Mouse (Mus musculus) forebrain, embryonic 13.5 days (tissue): Measurements from ENCODE around the gene Clcn2. TPM values are rescaled to one million over a fixed set of nuclear protein-coding genes. Genes with fewer than 3 reads are reported as not detected.
"Not testable (repeated sequence)": the region's sequence is repeated elsewhere in the genome, so short reads cannot be mapped to it uniquely, and the experiment has no call there.

Source experiments
- ATAC-seq: fragments of 200-750 bp; cut with Nextera tagmentation; 2 replicates; pipeline ENCODE4 v1.8.0; 2017
- H3K27ac ChIP-seq: fragments of 300-500 bp; sonication (generic); 2 replicates; pipeline ENCODE4 v1.5.1; 2015; ENCODE audit warnings: inconsistent platforms, mild to moderate bottlenecking, moderate library complexity
- H3K27me3 ChIP-seq: fragments of 300-500 bp; sonication (generic); 2 replicates; pipeline ENCODE4 v1.6.1; 2015; ENCODE audit warnings: mild to moderate bottlenecking, inconsistent platforms
- H3K36me3 ChIP-seq: fragments of 300-500 bp; sonication (generic); 2 replicates; pipeline ENCODE4 v1.6.1; 2015; ENCODE audit warnings: mild to moderate bottlenecking, inconsistent platforms; ENCODE audit not compliant: poor library complexity, severe bottlenecking
- H3K4me1 ChIP-seq: fragments of 300-500 bp; sonication (generic); 2 replicates; pipeline ENCODE4 v1.6.1; 2015; ENCODE audit warnings: inconsistent platforms
- H3K4me2 ChIP-seq: fragments of 300-500 bp; sonication (generic); 2 replicates; pipeline ENCODE4 v1.6.1; 2015; ENCODE audit warnings: inconsistent platforms, mild to moderate bottlenecking, moderate library complexity
- H3K4me3 ChIP-seq: fragments of 300-500 bp; sonication (generic); 2 replicates; pipeline ENCODE4 v1.5.1; 2015; ENCODE audit warnings: mild to moderate bottlenecking, inconsistent platforms
- H3K9ac ChIP-seq: fragments of 300-500 bp; sonication (generic); 2 replicates; pipeline ENCODE4 v1.6.1; 2015; ENCODE audit warnings: mild to moderate bottlenecking, inconsistent platforms
- H3K9me3 ChIP-seq: fragments of 300-500 bp; sonication (generic); replicated peaks from 2 replicates; pipeline ENCODE4 v1.6.1; 2016; ENCODE audit warnings: inconsistent platforms
- WGBS: fragments of 180-500 bp; shearing (Covaris S2); methylation state at CpG from one replicate; pipeline ENCODE4 v1.1.7; 2015; 5-methylcytosine and 5-hydroxymethylcytosine counted together
- polyA plus RNA-seq: library from polyadenylated mRNA; unstranded; fragments of >200 nt; fragmentation: Nextera tagmentation; extraction: Ambion mirVana; gene quantifications from 2 replicates; pipeline ENCODE4 v1.2.1, GENCODE M21; 2015

Clcn2 gene
- polyA plus RNA-seq, 1 experiment from 2014 or later = 13.2 TPM

DNA sequence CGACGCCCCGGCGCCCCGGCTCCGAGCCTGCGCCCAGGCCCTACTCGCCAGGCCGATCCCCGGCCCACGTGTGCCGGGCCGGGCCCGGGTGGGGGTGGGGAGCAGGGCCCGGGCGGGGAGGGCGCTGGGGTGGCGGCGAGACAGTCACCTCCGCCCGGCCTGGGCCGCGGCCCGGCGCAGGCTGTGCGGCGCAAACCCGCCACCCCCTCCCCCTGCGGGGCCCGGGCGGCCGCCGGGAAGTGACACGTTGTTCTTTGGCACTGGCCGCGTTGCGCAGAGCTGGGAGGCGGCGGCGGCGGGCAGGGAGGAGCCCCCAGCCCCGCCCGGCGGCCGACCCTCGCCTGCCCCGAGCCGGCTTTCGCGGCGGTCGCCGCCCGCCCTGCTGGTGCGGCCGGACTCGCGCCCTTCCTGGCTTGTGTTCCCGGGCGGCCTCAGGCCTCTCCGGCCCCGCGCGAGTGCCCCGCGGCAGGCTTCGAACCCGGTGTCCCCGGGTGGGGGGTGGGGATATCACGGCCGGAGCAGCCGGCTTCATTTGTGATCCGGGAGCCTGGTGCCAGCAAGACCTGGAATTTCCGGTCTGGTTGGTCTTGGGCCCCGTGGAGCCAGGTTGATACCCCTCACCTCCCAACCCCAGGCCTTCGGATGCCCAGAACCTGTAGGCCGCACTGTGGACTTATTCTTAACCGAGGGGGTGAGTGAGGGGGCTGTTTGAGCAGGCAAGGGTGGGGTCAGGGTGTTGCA, 44.4 kb downstream of the Clcn2 start:
- ATAC-seq = peak; percentile 87
- Histone ChIP-seq H3K4me1 (peaks cover 35% of the 10 kb centered on the region), H3K9me3 (no peaks in the 10 kb centered on the region), H3K36me3 (peaks cover 41% of the 10 kb centered on the region), H3K4me3 (peak overlapping the region; percentile 97), H3K4me2 (peak overlapping the region; percentile 96), H3K27me3 (no peaks in the 10 kb centered on the region), H3K9ac (peak overlapping the region; percentile 97), H3K27ac (peak overlapping the region; percentile 90)
- WGBS = under 1% methylated on average over 23 of the region's 78 CpGs

DNA sequence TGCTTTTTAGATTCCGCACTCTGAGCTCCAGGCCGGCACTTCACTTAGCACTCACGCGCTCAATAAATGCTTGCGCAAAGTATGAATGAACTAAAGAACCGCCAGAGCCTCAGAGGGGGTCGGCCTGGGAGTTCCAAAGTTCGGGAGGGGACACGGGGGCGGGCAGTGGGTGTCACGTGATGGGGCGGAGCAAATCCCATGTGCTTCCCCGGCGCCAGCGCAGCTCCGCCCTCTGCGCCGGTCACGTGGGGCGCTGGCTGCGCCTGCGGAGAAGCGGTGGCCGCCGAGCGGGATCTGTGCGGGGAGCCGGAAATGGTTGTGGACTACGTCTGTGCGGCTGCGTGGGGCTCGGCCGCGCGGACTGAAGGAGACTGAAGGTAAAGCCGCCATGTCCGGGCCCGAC, 45.0 kb downstream of the Clcn2 start:
- peaks cover 34% of the 10 kb centered on the region for H3K36me3 ChIP-seq
- under 1% methylated on average over 32 of the region's 38 CpGs for WGBS
- H3K9me3 ChIP-seq = no peaks in the 10 kb centered on the region
- peak overlapping the region; percentile 90 for H3K27ac ChIP-seq
- H3K9ac ChIP-seq = peak overlapping the region; percentile 97
- peak overlapping the region; percentile 97 for H3K4me3 ChIP-seq
- H3K27me3 ChIP-seq = no peaks in the 10 kb centered on the region
- H3K4me2 ChIP-seq = peak overlapping the region; percentile 96
- ATAC-seq = peak; percentile 97
- peaks cover 29% of the 10 kb centered on the region for H3K4me1 ChIP-seq

DNA sequence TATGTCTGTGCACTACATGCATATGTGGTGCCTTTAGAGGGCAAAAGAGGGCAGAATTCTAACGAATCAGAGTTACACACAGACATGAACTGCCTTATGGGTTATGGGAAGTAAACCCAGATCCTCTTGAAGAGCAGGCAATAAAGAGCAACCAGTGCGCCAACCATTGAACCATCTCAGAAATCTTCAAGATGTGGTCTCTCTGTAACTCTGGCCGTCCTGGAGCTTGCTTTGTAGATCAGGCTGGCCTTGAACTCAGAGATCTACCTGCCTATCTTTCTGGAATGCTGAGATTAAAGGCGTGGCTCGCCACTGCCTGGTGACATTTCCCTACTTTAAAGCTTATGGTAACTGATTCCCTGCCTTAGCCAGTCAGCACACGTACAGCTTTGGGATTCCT, 45.7 kb downstream of the Clcn2 start:
- Histone ChIP-seq H3K27me3 (no peaks in the 10 kb centered on the region), H3K4me3 (peak overlapping the region; percentile 97), H3K9ac (no peak overlapping the region; the same call in 1 of the 2 replicates), H3K9me3 (no peaks in the 10 kb centered on the region), H3K36me3 (peaks cover 29% of the 10 kb centered on the region), H3K4me2 (peak overlapping the region; percentile 96), H3K27ac (no peak overlapping the region), H3K4me1 (peaks cover 29% of the 10 kb centered on the region)
- WGBS = 22% methylated on average over 6 of the region's 6 CpGs
- no peak for ATAC-seq

DNA sequence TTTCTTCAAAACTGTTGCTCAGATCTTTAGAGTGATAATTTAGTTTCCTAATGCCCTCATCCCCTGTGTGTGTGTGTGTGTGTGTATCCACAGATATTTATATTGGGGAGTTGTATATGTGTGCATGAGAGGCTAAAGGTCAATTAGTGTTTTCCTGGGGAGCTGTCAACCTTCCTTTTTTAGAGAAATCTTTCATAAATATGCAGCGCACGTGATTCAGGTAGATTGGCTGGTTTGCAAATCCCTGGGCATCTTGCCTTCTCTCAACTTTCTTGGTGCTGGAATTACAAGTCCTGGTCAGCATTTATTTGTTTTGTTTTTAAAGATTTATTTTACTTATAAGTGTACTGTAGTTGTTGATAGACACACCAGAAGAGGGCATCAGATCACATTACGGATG, 47.3 kb downstream of the Clcn2 start:
- 91% methylated on average over 3 of the region's 3 CpGs for WGBS
- Histone ChIP-seq H3K4me1 (peaks cover 26% of the 10 kb centered on the region), H3K9me3 (no peaks in the 10 kb centered on the region), H3K27me3 (no peaks in the 10 kb centered on the region), H3K36me3 (peaks cover 16% of the 10 kb centered on the region), H3K4me3 (no peak overlapping the region), H3K4me2 (no peak overlapping the region), H3K27ac (no peak overlapping the region), H3K9ac (no peak overlapping the region)
- ATAC-seq = no peak

DNA sequence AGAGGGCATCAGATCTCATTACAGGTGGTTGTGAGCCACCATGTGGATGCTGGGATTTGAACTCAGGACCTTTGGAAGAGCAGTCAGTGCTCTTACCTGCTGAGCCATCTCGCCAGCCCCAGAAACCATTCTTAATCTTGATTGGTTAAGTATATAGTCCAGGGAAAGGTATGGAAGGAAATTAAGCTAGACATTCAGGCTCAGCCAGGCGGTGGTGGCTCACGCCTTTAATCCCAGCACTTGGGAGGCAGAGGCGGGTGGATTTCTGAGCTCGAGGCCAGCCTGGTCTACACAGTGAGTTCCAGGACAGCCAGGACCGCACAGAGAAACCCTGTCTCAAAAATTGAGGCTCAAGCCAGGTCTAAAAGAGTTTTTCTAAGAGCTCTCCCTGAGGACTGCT, 49.5 kb downstream of the Clcn2 start, which contains the start of gene Eif4g1:
Gene Eif4g1 (plus strand): TSS at position 301 of the 400 bp plus-strand sequence.
- H3K36me3 ChIP-seq = peaks cover 21% of the 10 kb centered on the region
- H3K4me2 ChIP-seq, H3K27me3 ChIP-seq, H3K4me1 ChIP-seq, H3K9me3 ChIP-seq, H3K4me3 ChIP-seq, H3K27ac ChIP-seq, ATAC-seq, H3K9ac ChIP-seq: not testable (repeated sequence)
- WGBS = 94% methylated on average over 5 of the region's 6 CpGs

DNA sequence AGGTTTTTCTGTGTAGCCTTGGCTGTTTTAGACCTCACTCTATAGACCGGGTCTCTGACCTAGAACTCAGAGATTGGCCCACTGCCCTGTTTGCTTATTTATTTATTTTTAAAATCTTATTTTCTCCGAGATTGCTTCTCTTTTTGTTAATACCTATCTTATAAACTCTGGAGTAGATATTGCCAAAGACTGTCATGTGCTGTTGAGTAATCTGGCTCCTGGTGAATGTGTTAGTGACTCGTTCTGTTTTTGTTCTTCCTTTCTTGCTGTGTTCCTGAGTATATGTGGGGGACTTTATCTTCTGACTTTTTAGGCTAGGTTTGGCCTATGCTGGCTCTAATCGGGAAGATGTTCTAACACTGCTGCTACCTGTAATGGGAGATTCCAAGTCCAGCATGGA, 59.9 kb downstream of the Clcn2 start:
- no peak overlapping the region for H3K9ac ChIP-seq
- ATAC-seq = no peak
- no peak overlapping the region for H3K27ac ChIP-seq
- H3K4me3 ChIP-seq = no peak overlapping the region
- H3K4me1 ChIP-seq = peaks cover 8% of the 10 kb centered on the region
- H3K9me3 ChIP-seq = no peaks in the 10 kb centered on the region
- H3K4me2 ChIP-seq = no peak overlapping the region
- no peaks in the 10 kb centered on the region for H3K27me3 ChIP-seq
- H3K36me3 ChIP-seq = peaks cover 83% of the 10 kb centered on the region
- WGBS = 92% methylated on average over 4 of the region's 4 CpGs

DNA sequence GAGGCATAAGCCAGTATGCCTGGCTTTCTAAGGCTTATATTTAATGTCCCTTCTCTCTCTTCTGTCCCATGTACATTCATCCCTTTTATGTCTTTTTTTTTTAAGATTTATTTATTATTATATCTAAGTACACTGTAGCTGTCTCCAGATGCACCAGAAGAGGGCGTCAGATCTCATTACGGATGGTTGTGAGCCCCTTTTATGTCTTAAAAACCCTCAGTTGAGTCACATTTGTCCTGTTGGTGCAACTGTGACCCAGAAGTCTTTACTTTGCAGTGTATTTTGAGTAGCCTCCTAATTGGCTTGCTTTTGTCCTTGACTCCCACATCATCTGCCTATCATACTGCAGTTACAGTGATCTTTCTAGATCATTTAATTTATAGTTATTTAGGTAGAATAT, 64.2 kb downstream of the Clcn2 start:
- Histone ChIP-seq H3K4me3 (no peak overlapping the region), H3K4me2 (peak overlapping the region; percentile 97; the same call in 1 of the 2 replicates), H3K27me3 (no peaks in the 10 kb centered on the region), H3K4me1 (peaks cover 19% of the 10 kb centered on the region), H3K9me3 (no peaks in the 10 kb centered on the region), H3K27ac (no peak overlapping the region), H3K9ac (no peak overlapping the region), H3K36me3 (peaks cover 40% of the 10 kb centered on the region)
- 51% methylated on average over 2 of the region's 2 CpGs for WGBS
- ATAC-seq = no peak

Other genes starting within 250 kb of the Clcn2 start
- 101 and 112 TPM in 2 replicates for gene Eif2b5, start 218.9 kb downstream of the Clcn2 start, polyA plus RNA-seq
- gene Dvl3, start 200.8 kb downstream of the Clcn2 start, polyA plus RNA-seq = 31.4 and 35.4 TPM in 2 replicates
- 970 and 989 TPM in 2 replicates for gene Ap2m1, start 182.3 kb downstream of the Clcn2 start, polyA plus RNA-seq
- 75.3 TPM in 2 replicates for gene Abcf3, start 169.2 kb downstream of the Clcn2 start, polyA plus RNA-seq
- gene Vwa5b2, start 128.3 kb downstream of the Clcn2 start, polyA plus RNA-seq = 1.8 and 3.3 TPM in 2 replicates
- 21.1 and 23.9 TPM in 2 replicates for gene Eef1akmt4, start 106.2 kb downstream of the Clcn2 start, polyA plus RNA-seq
- 0.32 TPM in 1 of 2 replicates, not detected in the other for gene Gm49333, start 106.1 kb downstream of the Clcn2 start, polyA plus RNA-seq
- gene Alg3, start 106.0 kb downstream of the Clcn2 start, polyA plus RNA-seq = 36.6 and 41.6 TPM in 2 replicates
- gene Camk2n2, start 96.5 kb downstream of the Clcn2 start, polyA plus RNA-seq = 9.6 and 10.9 TPM in 2 replicates
- 7.1 and 7.8 TPM in 2 replicates for gene Ece2, start 87.9 kb downstream of the Clcn2 start, polyA plus RNA-seq
- gene Psmd2, start 66.1 kb downstream of the Clcn2 start, polyA plus RNA-seq = 388 and 416 TPM in 2 replicates
- 146 and 165 TPM in 2 replicates for gene Eif4g1, start 49.4 kb downstream of the Clcn2 start, polyA plus RNA-seq
- gene Fam131a, start 24.5 kb downstream of the Clcn2 start, polyA plus RNA-seq = 32.5 and 35.4 TPM in 2 replicates
- gene Polr2h, start 81 bp downstream of the Clcn2 start, polyA plus RNA-seq = 101 and 104 TPM in 2 replicates
- 1.8 and 2.8 TPM in 2 replicates for gene Chrd, start 15.4 kb upstream of the Clcn2 start, polyA plus RNA-seq
- gene Thpo, start 16.8 kb upstream of the Clcn2 start, polyA plus RNA-seq = 0.68 and 0.74 TPM in 2 replicates